Comparison of ENCODE assay signal across 8 mouse cellular contexts in the genomic region with DNA sequence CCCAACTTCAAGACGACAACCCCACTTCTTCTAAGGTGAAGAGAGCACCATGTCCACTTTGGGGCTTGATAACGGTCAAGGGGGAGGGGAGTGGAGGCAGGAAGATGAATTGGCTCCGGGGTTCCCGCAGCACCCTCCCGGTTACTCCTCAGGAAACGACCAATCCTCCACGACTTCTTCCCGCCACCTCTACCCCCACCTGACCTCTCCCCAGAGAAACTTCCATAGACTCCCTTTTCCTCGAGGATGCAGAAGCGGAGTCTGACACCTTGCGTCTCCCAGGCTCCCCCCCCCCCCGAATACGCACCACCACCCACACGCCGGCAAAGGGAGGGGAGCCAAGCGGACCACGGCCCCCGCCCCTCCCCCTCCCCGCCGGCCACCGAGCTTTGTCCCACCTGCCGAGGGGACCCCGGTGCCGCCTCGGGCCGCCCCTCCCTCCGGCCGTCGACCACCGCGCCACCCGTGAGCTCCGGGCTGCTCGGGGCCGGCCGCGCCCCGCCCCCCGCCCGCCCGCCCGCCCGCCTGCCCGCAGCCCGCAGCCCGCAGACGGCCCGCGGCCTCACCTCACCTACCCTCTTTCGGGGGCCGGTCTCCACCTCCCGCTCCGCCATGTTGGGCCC. TPM values are rescaled to one million over a fixed set of nuclear protein-coding genes. Genes with fewer than 3 reads are reported as not detected.
A peak's percentile ranks its signal among the peaks of the same experiment; 100 is the strongest.
DNase-seq lines count a peak whose midpoint lies in the region; ATAC-seq and TF ChIP-seq lines count a peak whose summit lies in the region.

No protein-coding gene starts in this region.

- H3K4me1 ChIP-seq in E14TG2a.4 (replicated peaks; ENCODE audit: low read depth, low read length) = peaks cover 30% of the 10 kb centered on the region
- H3K4me1 ChIP-seq in embryonic facial prominence, embryonic 10.5 days = peaks cover 11% of the 10 kb centered on the region
- H3K4me1 ChIP-seq in heart, embryonic 14.5 days (ENCODE audit: control insufficient read depth in 2 of 2, insufficient read depth in 2 of 2, low read length in 2 of 2) = 0 out of 4 replicates have a peak, but pooled peaks cover 0 to 6% of the 10 kb centered on the region in 2 experiments

- peak; percentile 53 to 81 for DNase-seq in adrenal gland, adult (ENCODE audit: inconsistent age in 2 of 2, low spot score in 1 of 2)
- DNase-seq in embryonic facial prominence, embryonic 10.5 days (ENCODE audit: low spot score) = peak; percentile 64
- DNase-seq in kidney, postnatal 14 days = peak; percentile 39
- DNase-seq in lung, postnatal 25 days (ENCODE audit: low spot score) = peak; percentile 5
- peak; percentile 24 for DNase-seq in right cerebral cortex, postnatal 4 days

- H3K9ac ChIP-seq in heart, embryonic 14.5 days (ENCODE audit: low read length) = peak overlapping the region; percentile 98

- peak; percentile 39 for ATAC-seq in heart, embryonic 14.5 days (ENCODE audit: insufficient number of reproducible peaks, insufficient read depth, low FRiP score, low read depth)
- no peak for ATAC-seq in activated CD4-positive, CD25-positive, alpha-beta regulatory T cell, adult 4 months

- H3K36me3 ChIP-seq in E14TG2a.4 (ENCODE audit: insufficient read depth, low read length) = 0 out of 2 replicates have a peak, but pooled peaks cover 6% of the 10 kb centered on the region
- peaks cover 12% of the 10 kb centered on the region for H3K36me3 ChIP-seq in embryonic facial prominence, embryonic 10.5 days (replicated peaks)
- H3K36me3 ChIP-seq in heart, embryonic 14.5 days (ENCODE audit: control insufficient read depth, insufficient read depth, low read length) = no peaks in the 10 kb centered on the region

- H3K4me3 ChIP-seq in E14TG2a.4 (replicated peaks; ENCODE audit: low read length) = peak overlapping the region; percentile 94
- H3K4me3 ChIP-seq in embryonic facial prominence, embryonic 10.5 days = peak overlapping the region; percentile 97
- peak overlapping the region; percentile 93 to 98 for H3K4me3 ChIP-seq in heart, embryonic 14.5 days (ENCODE audit: control insufficient read depth in 1 of 2, insufficient read depth in 1 of 2, low read depth in 1 of 2, low read length in 2 of 2)

- H3K27me3 ChIP-seq in E14TG2a.4 (ENCODE audit: insufficient read depth, low read length) = no peaks in the 10 kb centered on the region
- H3K27me3 ChIP-seq in embryonic facial prominence, embryonic 10.5 days (replicated peaks; ENCODE audit: low read depth, poor library complexity, severe bottlenecking) = no peaks in the 10 kb centered on the region
- H3K27me3 ChIP-seq in heart, embryonic 14.5 days (ENCODE audit: control insufficient read depth, insufficient read depth, low read length) = no peaks in the 10 kb centered on the region

- WGBS in embryonic facial prominence, embryonic 10.5 days = 2% methylated on average over 38 of the region's 53 CpGs
- WGBS in heart, embryonic 14.5 days = 1% methylated on average over 28 of the region's 53 CpGs

- TF ChIP-seq CTCF in E14TG2a.4 (conservative IDR thresholded peaks at IDR 0.05; ENCODE audit: low read length) = no peak

- no peaks in the 10 kb centered on the region for H3K9me3 ChIP-seq in E14TG2a.4 (ENCODE audit: low read length)
- no peaks in the 10 kb centered on the region for H3K9me3 ChIP-seq in embryonic facial prominence, embryonic 10.5 days
- no peaks in the 10 kb centered on the region for H3K9me3 ChIP-seq in heart, embryonic 14.5 days (ENCODE audit: control insufficient read depth, low read length)

- H3K27ac ChIP-seq in embryonic facial prominence, embryonic 10.5 days (replicated peaks) = peak overlapping the region; percentile 100
- peak overlapping the region; percentile 64 to 94 for H3K27ac ChIP-seq in heart, embryonic 14.5 days (replicated peaks in 1 of 2; ENCODE audit: control insufficient read depth in 1 of 2, insufficient read depth in 1 of 2, low read depth in 2 of 2, low read length in 2 of 2)

- H3K4me2 ChIP-seq in heart, embryonic 14.5 days (ENCODE audit: low read length) = peak overlapping the region; percentile 84

RNA-seq across cellular contexts. Expression of gene Zmym4, which starts 0.6 kb away (rescaled TPM):
- 28.0 and 29.0 TPM in 2 replicates for polyA plus RNA-seq in embryonic facial prominence, embryonic 10.5 days (2016; fragmentation: Nextera tagmentation; extraction: Ambion mirVana)
- 15.9 and 17.8 TPM in 2 replicates for polyA plus RNA-seq in heart, embryonic 14.5 days (2014; fragmentation: Nextera tagmentation; extraction: Ambion mirVana)
- 10 to 100 TPM; 17.4 to 17.6 TPM for polyA plus RNA-seq in activated CD4-positive, CD25-positive, alpha-beta regulatory T cell, adult 4 months (2017; shearing (Covaris generic))

RNA-seq across cellular contexts. Expression of gene Sfpq, which starts 53.8 kb away (rescaled TPM):
- polyA plus RNA-seq in embryonic facial prominence, embryonic 10.5 days (2016; fragmentation: Nextera tagmentation; extraction: Ambion mirVana) = 111 and 120 TPM in 2 replicates
- 62.5 and 76.1 TPM in 2 replicates for polyA plus RNA-seq in heart, embryonic 14.5 days (2014; fragmentation: Nextera tagmentation; extraction: Ambion mirVana)
- polyA plus RNA-seq in activated CD4-positive, CD25-positive, alpha-beta regulatory T cell, adult 4 months (2017; shearing (Covaris generic)) = 10 to 100 TPM; 39.7 to 50.1 TPM

Comparison
In these comparisons a context has a peak if more than half of its experiments do, and no peak if none do; other contexts are left out.
1. DNase-seq: peak in every context shown above with its lines; median percentile 67 in adrenal gland, adult; 64 in embryonic facial prominence, embryonic 10.5 days; 39 in kidney, postnatal 14 days; 24 in right cerebral cortex, postnatal 4 days; 5 in lung, postnatal 25 days.